Mouse (Mus musculus): Measurements from ENCODE around the gene Ccdc189.

- TF ChIP-seq GATA1 (IDR thresholded peaks at IDR 0.05; ENCODE audit: low read length) (no peak), TAL1 (IDR thresholded peaks at IDR 0.05; ENCODE audit: low read length) (no peak)
Measured at GRCm38 (mm10) chr7:127551558-127551957, 36.8 kb downstream of the Ccdc189 start.
